Mouse (Mus musculus) embryonic facial prominence, embryonic 12.5 days (tissue): ENCODE measurements around the gene Psmd4. TPM values are rescaled to one million over a fixed set of nuclear protein-coding genes. Genes with fewer than 3 reads are reported as not detected.
A peak's percentile ranks its signal among the peaks of the same experiment; 100 is the strongest.

Experiments used
- ATAC-seq: fragments of 200-750 bp; cut with Nextera tagmentation; 2 replicates; pipeline ENCODE4 v1.8.0; 2017; ENCODE audit not compliant: insufficient number of reproducible peaks, insufficient read depth, low FRiP score, low TSS enrichment
- H3K27ac ChIP-seq: fragments of 300-500 bp; sonication (generic); 2 replicates; pipeline ENCODE4 v1.5.1; 2016; ENCODE audit warnings: mild to moderate bottlenecking
- H3K27me3 ChIP-seq: fragments of 300-500 bp; sonication (generic); 2 replicates; pipeline ENCODE4 v1.6.1; 2016; ENCODE audit warnings: mild to moderate bottlenecking, moderate library complexity
- H3K36me3 ChIP-seq: fragments of 300-500 bp; sonication (generic); 2 replicates; pipeline ENCODE4 v1.6.1; 2016; ENCODE audit warnings: mild to moderate bottlenecking
- H3K4me1 ChIP-seq: fragments of 300-500 bp; sonication (generic); 2 replicates; pipeline ENCODE4 v1.6.1; 2016
- H3K4me2 ChIP-seq: fragments of 300-500 bp; sonication (generic); replicated peaks from 2 replicates; pipeline ENCODE4 v1.6.1; 2016; ENCODE audit warnings: mild to moderate bottlenecking, moderate library complexity
- H3K4me3 ChIP-seq: fragments of 300-500 bp; sonication (generic); 2 replicates; pipeline ENCODE4 v1.5.1; 2016; ENCODE audit warnings: mild to moderate bottlenecking
- H3K9ac ChIP-seq: fragments of 300-500 bp; sonication (generic); 2 replicates; pipeline ENCODE4 v1.6.1; 2016; ENCODE audit warnings: mild to moderate bottlenecking, moderate library complexity
- H3K9me3 ChIP-seq: fragments of 300-500 bp; sonication (generic); 2 replicates; pipeline ENCODE4 v1.6.1; 2016; ENCODE audit warnings: mild to moderate bottlenecking, moderate library complexity
- WGBS: fragments of 180-500 bp; shearing (Covaris S2); methylation state at CpG from one replicate; pipeline ENCODE4 v1.1.7; 2016; 5-methylcytosine and 5-hydroxymethylcytosine counted together
- microRNA-seq: library from miRNA; unstranded; fragments of <30 nt; microRNA quantifications from one replicate; pipeline ENCODE4, GENCODE M21; 2017
- polyA plus RNA-seq: library from polyadenylated mRNA; unstranded; fragments of >200 nt; fragmentation: Nextera tagmentation; extraction: Ambion mirVana; gene quantifications from 2 replicates; pipeline ENCODE4 v1.2.1, GENCODE M21; 2016

Gene Psmd4
- polyA plus RNA-seq, 1 experiment from 2014 or later: 295 TPM

GRCm38 (mm10) chr3:95003273-95003672 is 39.1 kb downstream of the Psmd4 start:
- no peaks in the 10 kb centered on the region for H3K4me1 ChIP-seq
- no peak overlapping the region for H3K27ac ChIP-seq
- H3K9me3 ChIP-seq: no peaks in the 10 kb centered on the region
- H3K4me2 ChIP-seq: no peak overlapping the region
- H3K36me3 ChIP-seq: peaks cover 85% of the 10 kb centered on the region
- H3K9ac ChIP-seq: no peak overlapping the region
- no peaks in the 10 kb centered on the region for H3K27me3 ChIP-seq
- no peak for ATAC-seq
- H3K4me3 ChIP-seq: no peak overlapping the region

GRCm38 (mm10) chr3:95002569-95002968 is 39.8 kb downstream of the Psmd4 start:
- no peak for ATAC-seq
- Histone ChIP-seq H3K27me3 (no peaks in the 10 kb centered on the region), H3K4me2 (no peak overlapping the region), H3K36me3 (peaks cover 85% of the 10 kb centered on the region), H3K4me1 (no peaks in the 10 kb centered on the region), H3K9me3 (no peaks in the 10 kb centered on the region), H3K4me3 (no peak overlapping the region), H3K9ac (no peak overlapping the region), H3K27ac (no peak overlapping the region)
- 78% methylated on average over 4 of the region's 4 CpGs for WGBS

GRCm38 (mm10) chr3:94996946-94997345 is 45.5 kb downstream of the Psmd4 start:
- ATAC-seq: no peak
- Histone ChIP-seq H3K27ac (no peak overlapping the region), H3K4me3 (no peak overlapping the region), H3K36me3 (peaks cover 88% of the 10 kb centered on the region), H3K4me2 (no peak overlapping the region), H3K27me3 (no peaks in the 10 kb centered on the region), H3K4me1 (no peaks in the 10 kb centered on the region), H3K9me3 (no peaks in the 10 kb centered on the region), H3K9ac (no peak overlapping the region)
- WGBS: 33% methylated on average over 2 of the region's 2 CpGs

GRCm38 (mm10) chr3:94989159-94989761 is 53.2 kb downstream of the Psmd4 start:
- ATAC-seq: peak; percentile 62; the same call in 1 of the 2 replicates
- peaks cover 23% of the 10 kb centered on the region for H3K4me1 ChIP-seq
- no peaks in the 10 kb centered on the region for H3K27me3 ChIP-seq
- H3K27ac ChIP-seq: peak overlapping the region; percentile 69
- 22% methylated on average over 9 of the region's 9 CpGs for whole genome bisulfite sequencing
- H3K9ac ChIP-seq: no peak overlapping the region
- H3K4me3 ChIP-seq: no peak overlapping the region
- H3K4me2 ChIP-seq: peak overlapping the region; percentile 24
- H3K9me3 ChIP-seq: no peaks in the 10 kb centered on the region
- peaks cover 39% of the 10 kb centered on the region for H3K36me3 ChIP-seq

- H3K4me2 ChIP-seq: no peak overlapping the region
- H3K27me3 ChIP-seq: no peaks in the 10 kb centered on the region
- H3K4me1 ChIP-seq: peaks cover 23% of the 10 kb centered on the region
- H3K36me3 ChIP-seq: peaks cover 38% of the 10 kb centered on the region
- H3K4me3 ChIP-seq: no peak overlapping the region
- H3K27ac ChIP-seq: no peak overlapping the region
- ATAC-seq: no peak
- no peaks in the 10 kb centered on the region for H3K9me3 ChIP-seq
- no peak overlapping the region for H3K9ac ChIP-seq
These were observed 54.8 kb downstream of the Psmd4 start for GRCm38 (mm10) chr3:94987578-94987977.

- no peak for ATAC-seq
- H3K9ac ChIP-seq: no peak overlapping the region
- H3K4me1 ChIP-seq: peaks cover 21% of the 10 kb centered on the region
- 98% methylated on average over 2 of the region's 2 CpGs for WGBS
- H3K4me2 ChIP-seq: no peak overlapping the region
- H3K9me3 ChIP-seq: no peaks in the 10 kb centered on the region
- H3K27me3 ChIP-seq: no peaks in the 10 kb centered on the region
- no peak overlapping the region for H3K4me3 ChIP-seq
- H3K27ac ChIP-seq: no peak overlapping the region
- peaks cover 34% of the 10 kb centered on the region for H3K36me3 ChIP-seq
These were observed 56.9 kb downstream of the Psmd4 start for GRCm38 (mm10) chr3:94985513-94985912.

GRCm38 (mm10) chr3:94984312-94984711 is 58.1 kb downstream of the Psmd4 start:
- Histone ChIP-seq H3K9ac (no peak overlapping the region), H3K27ac (no peak overlapping the region), H3K36me3 (peaks cover 34% of the 10 kb centered on the region), H3K27me3 (no peaks in the 10 kb centered on the region), H3K4me1 (peaks cover 13% of the 10 kb centered on the region), H3K4me2 (no peak overlapping the region), H3K4me3 (no peak overlapping the region), H3K9me3 (no peaks in the 10 kb centered on the region)
- 90% methylated on average over 11 of the region's 11 CpGs for WGBS
- no peak for ATAC-seq

Small RNA genes within 50 kb of the gene (microRNA-seq; reads per million reads assigned to microRNA genes)
- gene Mir7013: not detected

Other genes starting within 250 kb of the Psmd4 start
- gene Pogz, start 205.0 kb downstream of the Psmd4 start, polyA plus RNA-seq: 20.4 and 22.9 TPM in 2 replicates
- 313 and 349 TPM in 2 replicates for gene Psmb4, start 155.7 kb downstream of the Psmd4 start, polyA plus RNA-seq
- gene Selenbp1, start 109.6 kb downstream of the Psmd4 start, polyA plus RNA-seq: 18.7 and 18.8 TPM in 2 replicates
- gene Rfx5, start 88.5 kb downstream of the Psmd4 start, polyA plus RNA-seq: 12.0 and 13.3 TPM in 2 replicates
- gene Pi4kb, start 67.9 kb downstream of the Psmd4 start, polyA plus RNA-seq: 25.6 and 26.1 TPM in 2 replicates
- gene Zfp687, start 27.2 kb downstream of the Psmd4 start, polyA plus RNA-seq: 28.7 and 31.3 TPM in 2 replicates
- gene Pip5k1a, start 64.3 kb upstream of the Psmd4 start, polyA plus RNA-seq: 24.4 and 24.9 TPM in 2 replicates
- 221 and 227 TPM in 2 replicates for gene Vps72, start 68.4 kb upstream of the Psmd4 start, polyA plus RNA-seq
- 0.57 and 1.0 TPM in 2 replicates for gene Tmod4, start 81.9 kb upstream of the Psmd4 start, polyA plus RNA-seq
- 73.4 and 75.0 TPM in 2 replicates for gene Scnm1, start 91.4 kb upstream of the Psmd4 start, polyA plus RNA-seq
- gene Lysmd1, start 91.5 kb upstream of the Psmd4 start, polyA plus RNA-seq: 18.2 and 19.4 TPM in 2 replicates
- 2.0 and 2.3 TPM in 2 replicates for gene Tnfaip8l2, start 99.7 kb upstream of the Psmd4 start, polyA plus RNA-seq
- gene Sema6c, start 117.8 kb upstream of the Psmd4 start, polyA plus RNA-seq: 24.2 and 26.4 TPM in 2 replicates
- 14.7 and 15.3 TPM in 2 replicates for gene Gabpb2, start 175.3 kb upstream of the Psmd4 start, polyA plus RNA-seq
- 82.3 and 86.8 TPM in 2 replicates for gene Cdc42se1, start 186.1 kb upstream of the Psmd4 start, polyA plus RNA-seq
- gene Mllt11, start 189.6 kb upstream of the Psmd4 start, polyA plus RNA-seq: 24.9 and 32.9 TPM in 2 replicates
- 0.49 and 0.70 TPM in 2 replicates for gene Gm128, start 199.0 kb upstream of the Psmd4 start, polyA plus RNA-seq
- gene Bnipl, start 208.6 kb upstream of the Psmd4 start, polyA plus RNA-seq: 1.8 and 2.5 TPM in 2 replicates
- 43.3 TPM in 2 replicates for gene Mindy1, start 238.7 kb upstream of the Psmd4 start, polyA plus RNA-seq
- 25.7 and 26.4 TPM in 2 replicates for gene Prune1, start 239.5 kb upstream of the Psmd4 start, polyA plus RNA-seq